Mouse (Mus musculus): ENCODE results near the gene Bcat2.

Gene Bcat2

GRCm38 (mm10) chr7:45587631-45588592, 18.0 kb downstream of the Bcat2 start:
- no peak for DNase-seq (ENCODE audit: low read depth, low spot score)

GRCm38 (mm10) chr7:45589173-45589572, 19.2 kb downstream of the Bcat2 start:
- peak; percentile 96 for DNase-seq (ENCODE audit: low read depth, low spot score)

- DNase-seq (ENCODE audit: low read depth, low spot score), result no peak
Observed at GRCm38 (mm10) chr7:45589898-45590297, 19.9 kb downstream of the Bcat2 start.

- no peak for DNase-seq (ENCODE audit: low read depth, low spot score)
Observed at GRCm38 (mm10) chr7:45590874-45591273, 20.9 kb downstream of the Bcat2 start.

- DNase-seq (ENCODE audit: low read depth, low spot score), result no peak
Observed at GRCm38 (mm10) chr7:45591880-45592279, 21.9 kb downstream of the Bcat2 start.

GRCm38 (mm10) chr7:45593118-45593815, 23.3 kb downstream of the Bcat2 start:
- DNase-seq (ENCODE audit: low read depth, low spot score), result peak; percentile 79

- DNase-seq (ENCODE audit: low read depth, low spot score), result no peak
Observed at GRCm38 (mm10) chr7:45595176-45595575, 25.2 kb downstream of the Bcat2 start.

GRCm38 (mm10) chr7:45596107-45596506, 26.2 kb downstream of the Bcat2 start:
- no peak for DNase-seq (ENCODE audit: low read depth, low spot score)

GRCm38 (mm10) chr7:45597013-45597412, 27.1 kb downstream of the Bcat2 start:
- no peak for DNase-seq (ENCODE audit: low read depth, low spot score)

- no peak for DNase-seq (ENCODE audit: low read depth, low spot score)
Observed at GRCm38 (mm10) chr7:45597527-45597926, 27.6 kb downstream of the Bcat2 start.

- no peak for DNase-seq (ENCODE audit: low read depth, low spot score)
Observed at GRCm38 (mm10) chr7:45598960-45599879, 29.3 kb downstream of the Bcat2 start.

- no peak for DNase-seq (ENCODE audit: low read depth, low spot score)
Observed at GRCm38 (mm10) chr7:45605704-45606289, 35.8 kb downstream of the Bcat2 start.

GRCm38 (mm10) chr7:45609511-45609910, 39.6 kb downstream of the Bcat2 start:
- DNase-seq (ENCODE audit: low read depth, low spot score), result no peak

GRCm38 (mm10) chr7:45616277-45616676, 46.3 kb downstream of the Bcat2 start:
- peak; percentile 61 for DNase-seq (ENCODE audit: low read depth, low spot score)

- DNase-seq (ENCODE audit: low read depth, low spot score), result peak; percentile 30
Observed at GRCm38 (mm10) chr7:45617042-45617695, 47.2 kb downstream of the Bcat2 start, which contains the start of gene Fut1. Gene Fut1, plus strand, starts transcription at chr7:45617289.

GRCm38 (mm10) chr7:45618316-45618715, 48.4 kb downstream of the Bcat2 start:
- no peak for DNase-seq (ENCODE audit: low read depth, low spot score)

- DNase-seq (ENCODE audit: low read depth, low spot score), result no peak
Observed at GRCm38 (mm10) chr7:45619592-45619991, 49.6 kb downstream of the Bcat2 start.

GRCm38 (mm10) chr7:45621443-45621842, 51.5 kb downstream of the Bcat2 start, which contains the start of gene Izumo1:
Gene Izumo1, plus strand, starts transcription at chr7:45621811.
- no peak for DNase-seq (ENCODE audit: low read depth, low spot score)

- no peak for DNase-seq (ENCODE audit: low read depth, low spot score)
Observed at GRCm38 (mm10) chr7:45623507-45623906, 53.6 kb downstream of the Bcat2 start.

GRCm38 (mm10) chr7:45624718-45625117, 54.8 kb downstream of the Bcat2 start:
- no peak for DNase-seq (ENCODE audit: low read depth, low spot score)

All from mesoderm, embryonic 11.5 days (tissue).